Mouse (Mus musculus): ENCODE data around the gene Ctbp2.

DNA sequence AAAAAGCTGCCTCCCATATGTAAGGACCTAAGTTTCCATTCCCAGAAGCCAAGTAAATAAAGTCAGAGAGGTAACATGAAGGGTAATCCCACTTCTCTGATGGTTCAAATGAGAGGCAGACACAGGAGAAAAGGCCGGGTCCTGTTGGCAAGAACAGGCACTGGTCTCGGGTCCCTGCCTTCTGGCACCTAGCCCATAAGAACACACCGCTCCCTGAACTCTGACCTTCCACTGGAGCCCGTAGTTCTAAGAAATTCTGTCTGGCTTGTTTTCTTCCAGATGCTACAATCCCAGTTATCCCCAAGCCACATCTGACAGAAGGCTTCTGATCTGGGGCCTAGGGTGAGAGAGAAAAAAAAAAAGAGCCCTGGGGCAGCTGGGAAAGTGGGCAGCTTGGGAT is 35.7 kb downstream of the Ctbp2 start:
- TF ChIP-seq CTCF (IDR thresholded peaks at IDR 0.05; ENCODE audit: extremely low read depth, insufficient read depth, insufficient read length, insufficient replicate concordance) (no peak), POLR2A (IDR thresholded peaks at IDR 0.05; ENCODE audit: low read depth, low read length) (no peak)
